Mouse (Mus musculus): ENCODE data around the gene Hpse.
A peak's percentile ranks its signal among the peaks of the same experiment; 100 is the strongest.

Hpse gene

DNA sequence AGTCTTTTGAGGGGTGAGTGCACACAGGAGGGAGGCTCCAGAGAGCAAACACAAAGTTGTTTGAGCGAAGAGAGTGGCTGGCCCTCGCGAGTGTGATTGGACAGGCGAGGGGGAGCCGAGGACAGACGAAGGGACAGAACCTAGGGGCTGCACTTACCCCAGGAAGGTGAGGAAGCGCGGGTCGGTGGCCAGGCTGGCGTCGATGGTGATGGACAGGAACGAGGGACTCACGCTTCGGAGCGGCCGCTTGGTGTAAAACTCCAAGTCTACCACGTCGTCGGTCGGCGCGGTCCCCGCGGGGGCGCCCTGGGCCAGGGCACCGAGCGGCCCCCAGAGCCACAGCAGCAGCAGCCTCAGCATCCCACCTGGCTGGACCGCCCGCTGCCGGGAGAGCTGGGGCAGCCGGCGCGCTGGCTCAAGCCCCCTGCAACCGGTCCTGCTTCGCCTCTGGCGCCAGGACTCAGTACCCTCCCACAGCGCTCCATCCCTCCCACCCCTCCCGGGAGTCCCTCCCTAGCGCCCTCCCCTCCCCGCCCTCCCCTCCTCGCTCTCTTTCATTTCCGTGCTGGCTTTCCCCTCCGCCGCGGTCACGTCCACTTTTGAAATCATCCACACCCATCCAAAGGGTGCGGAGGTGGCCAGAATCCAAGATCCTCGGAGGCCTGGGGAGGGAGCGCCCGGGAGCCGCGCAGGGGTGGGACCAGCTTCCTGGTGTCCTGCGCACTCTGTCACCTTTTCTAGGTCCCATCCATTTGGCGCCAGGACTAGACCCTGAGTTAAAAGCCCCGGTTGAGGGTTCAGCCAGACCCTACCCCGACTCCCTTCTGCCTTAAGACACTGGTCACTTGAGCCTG lies at the start of gene Hpse:
Gene Hpse (minus strand): TSS at position 482 of the 854 bp plus-strand sequence.
- peak; percentile 14 to 21 for DNase-seq (ENCODE audit: low read depth in 2 of 2, low spot score in 2 of 2)

DNA sequence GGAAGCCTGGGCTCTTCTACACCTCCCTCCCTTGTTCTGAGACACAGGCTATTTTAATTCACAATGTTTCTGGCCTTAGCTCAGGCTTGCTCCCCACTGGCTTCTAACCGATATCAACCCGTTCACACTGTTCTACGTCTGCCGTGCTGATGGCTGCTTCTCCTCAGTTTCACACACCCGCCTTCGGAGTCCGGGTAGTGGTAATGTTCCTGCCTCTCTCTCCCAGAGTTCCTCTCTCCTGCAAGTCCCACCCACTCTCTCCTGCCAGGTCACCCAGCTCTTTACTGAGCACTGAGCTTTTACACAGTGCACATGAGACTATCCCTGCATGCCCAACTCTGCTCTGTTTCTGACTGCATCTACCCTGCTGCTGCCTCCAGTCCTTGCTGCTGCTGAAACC lies 46.5 kb upstream of the Hpse start:
- DNase-seq (ENCODE audit: low read depth in 2 of 2, low spot score in 2 of 2): no peak

DNA sequence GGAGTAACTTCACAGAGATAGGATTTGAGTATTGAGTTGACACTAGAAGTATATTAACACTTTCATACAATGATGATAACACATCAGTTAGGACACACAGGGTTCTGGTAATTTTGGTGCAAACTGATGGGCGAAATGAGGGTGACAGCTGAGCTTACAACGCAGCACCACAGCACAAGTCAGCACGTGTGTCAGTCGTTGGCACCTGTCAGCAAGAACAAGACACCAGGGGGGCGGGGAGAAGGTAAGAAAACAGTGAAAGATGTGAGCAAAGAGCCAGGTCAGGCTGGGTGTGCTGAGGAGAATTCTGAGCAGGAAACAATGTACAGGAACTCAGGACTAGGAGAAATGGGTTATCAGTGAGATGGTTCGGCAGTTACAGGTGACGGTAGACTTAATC lies 42.2 kb upstream of the Hpse start:
- no peak for DNase-seq (ENCODE audit: low read depth in 2 of 2, low spot score in 2 of 2)

GRCm38 (mm10) chr5:100760049-100760663 lies 40.6 kb upstream of the Hpse start:
- no peak for DNase-seq (ENCODE audit: low read depth in 2 of 2, low spot score in 2 of 2)

GRCm38 (mm10) chr5:100758121-100758520 lies 38.6 kb upstream of the Hpse start:
- DNase-seq (ENCODE audit: low read depth in 2 of 2, low spot score in 2 of 2): no peak

DNA sequence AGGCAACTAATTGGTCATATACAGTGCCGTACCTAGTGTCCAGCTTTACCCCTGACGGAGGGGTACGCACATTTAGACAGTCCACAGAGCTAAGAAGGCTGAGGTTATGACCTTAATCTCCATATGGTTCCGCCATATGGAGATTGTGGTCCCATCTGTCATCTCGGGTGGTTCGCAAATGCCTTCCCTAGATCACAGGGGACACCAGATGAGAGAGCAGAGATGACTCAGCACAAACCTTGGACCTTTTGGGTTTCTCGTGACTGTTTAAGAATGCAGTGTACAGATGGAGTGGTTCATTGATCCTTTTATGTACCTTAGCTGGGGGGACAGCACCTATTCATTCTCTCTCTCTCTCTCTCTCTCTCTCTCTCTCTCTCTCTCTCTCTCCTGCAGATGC lies 33.9 kb upstream of the Hpse start:
- no peak for DNase-seq (ENCODE audit: low read depth in 2 of 2, low spot score in 2 of 2)

- DNase-seq (ENCODE audit: low read depth in 2 of 2, low spot score in 2 of 2): no peak
Measured at GRCm38 (mm10) chr5:100751655-100752054, 32.1 kb upstream of the Hpse start.

DNA sequence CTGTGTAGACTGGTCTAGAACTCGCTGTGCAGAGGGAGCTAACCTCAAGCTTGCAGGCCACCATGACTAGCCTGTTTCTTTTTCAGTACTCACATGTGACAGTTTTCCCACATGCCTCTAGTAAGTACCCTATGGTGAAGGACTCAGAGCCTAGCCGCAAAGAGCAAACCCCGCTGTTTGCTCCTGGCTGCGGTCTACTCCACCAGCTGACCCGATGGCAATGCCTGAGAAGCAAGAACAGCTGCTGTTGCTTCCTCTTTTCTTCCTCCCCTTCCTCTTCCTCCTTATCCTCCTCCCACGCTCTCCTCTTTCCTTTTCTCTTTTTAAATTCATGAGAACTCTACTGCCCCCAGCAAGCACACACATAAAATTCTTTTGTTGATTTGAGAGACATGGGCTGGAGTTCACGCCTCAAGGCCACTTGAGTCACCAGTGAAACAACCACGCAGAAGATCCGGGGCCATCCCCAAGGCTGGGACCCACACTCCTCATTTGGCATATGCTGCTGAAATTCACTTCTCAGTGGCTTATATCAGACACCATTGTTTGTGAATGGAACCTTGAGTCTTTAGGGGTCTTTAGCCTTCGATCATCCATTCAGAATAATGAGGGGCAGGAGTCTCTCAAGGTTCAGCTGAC lies 31.2 kb upstream of the Hpse start:
- no peak for DNase-seq (ENCODE audit: low read depth in 2 of 2, low spot score in 2 of 2)

DNA sequence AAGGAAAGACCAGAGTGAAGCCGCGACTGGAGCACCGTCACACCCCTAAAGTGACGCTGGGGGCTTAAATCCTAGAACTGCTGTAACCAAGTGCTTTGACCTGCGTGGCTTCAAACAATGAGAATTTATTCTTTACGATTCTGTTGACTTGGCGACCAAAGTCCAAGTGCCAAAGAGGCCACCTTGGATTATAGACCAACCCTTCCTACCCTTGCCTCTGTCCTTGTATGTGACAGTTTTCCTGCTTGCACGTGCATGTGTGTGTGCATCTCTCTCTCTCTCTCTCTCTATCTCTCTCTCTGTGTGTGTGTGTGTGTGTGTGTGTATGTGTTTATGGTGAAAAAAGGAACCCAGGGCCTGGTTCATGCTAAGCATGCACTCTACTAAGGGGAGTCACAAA lies 19.3 kb upstream of the Hpse start:
- no peak for DNase-seq (ENCODE audit: low read depth in 2 of 2, low spot score in 2 of 2)

GRCm38 (mm10) chr5:100736919-100737318 lies 17.4 kb upstream of the Hpse start:
- no peak for DNase-seq (ENCODE audit: low read depth in 2 of 2, low spot score in 2 of 2)

- DNase-seq (ENCODE audit: low read depth in 2 of 2, low spot score in 2 of 2): no peak
Measured at GRCm38 (mm10) chr5:100734535-100734934, 15.0 kb upstream of the Hpse start.

DNA sequence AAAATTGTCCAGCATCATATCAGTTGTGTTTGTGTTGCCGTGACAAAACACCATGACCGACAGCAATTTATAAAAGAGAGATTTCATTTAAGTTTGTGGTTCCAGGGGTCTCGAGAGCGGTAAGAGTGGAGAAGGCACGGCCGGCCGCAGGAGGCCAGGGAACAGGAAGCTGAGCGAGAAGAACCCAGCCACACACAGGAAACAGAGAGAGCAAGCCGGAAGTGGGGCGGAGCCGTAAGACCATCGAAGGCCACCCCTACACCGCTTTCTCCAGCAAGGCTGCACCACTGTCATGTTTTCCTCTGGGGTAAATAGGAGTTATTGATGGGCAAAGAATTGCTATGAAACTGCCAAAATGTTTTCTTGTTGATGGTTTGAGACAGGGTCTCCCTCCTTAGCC lies 9.2 kb upstream of the Hpse start:
- peak; percentile 45 to 46 for DNase-seq (ENCODE audit: low read depth in 2 of 2, low spot score in 2 of 2)

- DNase-seq (ENCODE audit: low read depth in 2 of 2, low spot score in 2 of 2): no peak
Measured at GRCm38 (mm10) chr5:100726001-100726400, 6.5 kb upstream of the Hpse start.

GRCm38 (mm10) chr5:100716762-100717161 lies 2.8 kb downstream of the Hpse start:
- DNase-seq (ENCODE audit: low read depth in 2 of 2, low spot score in 2 of 2): no peak

GRCm38 (mm10) chr5:100711219-100711618 lies 8.3 kb downstream of the Hpse start:
- no peak for DNase-seq (ENCODE audit: low read depth in 2 of 2, low spot score in 2 of 2)

DNA sequence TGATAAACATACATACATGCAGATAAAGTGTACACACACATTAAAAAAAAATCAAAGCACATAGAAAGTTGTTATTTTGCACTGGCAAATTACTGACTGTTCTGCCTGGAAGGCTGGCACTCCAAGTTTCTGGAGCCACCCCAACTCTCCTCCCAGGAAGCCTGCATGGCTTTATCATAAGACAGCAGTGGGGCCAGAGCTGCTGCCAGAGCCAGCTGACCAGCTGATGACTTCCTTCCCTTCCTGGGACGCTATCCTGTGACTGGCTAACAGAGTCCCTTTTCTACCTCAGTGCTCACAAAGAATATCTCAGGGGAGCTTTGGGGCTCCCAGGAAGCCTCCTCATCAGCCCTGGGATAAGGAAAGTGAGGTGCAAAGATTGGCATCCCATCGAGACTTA lies 9.5 kb downstream of the Hpse start:
- no peak for DNase-seq (ENCODE audit: low read depth in 2 of 2, low spot score in 2 of 2)

DNA sequence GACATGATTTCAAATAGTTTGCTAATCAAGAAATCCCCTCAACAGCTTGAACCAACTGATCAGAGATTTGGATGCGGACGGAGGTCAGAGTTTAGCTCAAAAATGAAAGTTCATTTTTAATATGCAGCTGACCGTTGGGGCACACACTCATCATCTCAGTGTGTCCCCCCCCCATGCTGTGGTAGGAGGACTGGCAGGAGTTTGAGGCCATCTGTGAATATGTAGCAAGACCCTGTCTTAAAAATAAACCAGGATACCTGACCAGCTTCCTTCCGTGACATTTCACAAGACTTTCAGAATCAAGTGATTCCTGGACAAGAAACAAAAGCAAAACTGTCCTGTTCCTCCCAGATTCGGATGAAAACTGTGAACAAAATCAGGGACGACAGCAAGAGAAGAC lies 10.5 kb downstream of the Hpse start:
- DNase-seq (ENCODE audit: low read depth in 2 of 2, low spot score in 2 of 2): no peak

DNA sequence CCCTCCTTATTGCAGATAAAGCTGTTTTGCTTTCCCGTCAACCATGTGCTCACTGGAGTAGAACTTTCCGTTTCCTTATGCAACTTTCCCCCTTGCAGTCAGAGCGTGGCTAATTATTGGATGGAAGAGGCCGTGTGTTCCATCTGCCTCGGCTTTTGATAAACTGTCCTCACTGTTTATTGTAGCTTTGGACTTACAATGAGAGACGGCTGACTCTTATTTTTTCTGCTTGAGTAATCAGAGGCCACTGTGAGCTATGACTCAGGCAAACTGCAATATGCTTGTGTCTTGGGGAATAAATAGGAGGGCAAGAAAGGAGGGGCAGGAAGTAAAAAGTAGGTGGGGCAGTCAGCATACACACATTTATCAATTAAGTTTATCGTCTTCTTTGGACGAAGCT lies 12.8 kb downstream of the Hpse start:
- DNase-seq (ENCODE audit: low read depth in 2 of 2, low spot score in 2 of 2): no peak

GRCm38 (mm10) chr5:100704272-100704671 lies 15.2 kb downstream of the Hpse start:
- DNase-seq (ENCODE audit: low read depth in 2 of 2, low spot score in 2 of 2): no peak

DNA sequence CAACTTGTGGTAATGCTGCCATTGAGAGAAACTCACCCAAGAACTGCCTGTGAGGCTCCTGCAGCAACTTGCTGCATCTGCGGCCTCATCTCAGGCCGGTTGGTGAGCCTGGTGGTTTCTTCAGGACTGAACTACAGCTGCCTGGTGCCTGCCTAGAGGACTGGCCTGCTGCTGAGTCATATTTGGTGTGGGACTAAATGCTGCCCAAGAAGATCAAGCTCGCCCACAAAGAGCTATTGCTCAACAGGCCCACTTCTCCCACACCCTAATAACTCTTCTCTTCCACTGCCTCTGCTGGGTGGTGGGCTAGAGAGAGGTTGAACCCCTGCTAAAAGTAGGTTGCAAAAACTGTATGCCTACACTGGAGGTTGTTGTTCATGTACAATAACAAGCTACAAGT lies 17.2 kb downstream of the Hpse start:
- DNase-seq (ENCODE audit: low read depth in 2 of 2, low spot score in 2 of 2): no peak

- no peak for DNase-seq (ENCODE audit: low read depth in 2 of 2, low spot score in 2 of 2)
Measured at GRCm38 (mm10) chr5:100700861-100701620, 18.5 kb downstream of the Hpse start.

DNA sequence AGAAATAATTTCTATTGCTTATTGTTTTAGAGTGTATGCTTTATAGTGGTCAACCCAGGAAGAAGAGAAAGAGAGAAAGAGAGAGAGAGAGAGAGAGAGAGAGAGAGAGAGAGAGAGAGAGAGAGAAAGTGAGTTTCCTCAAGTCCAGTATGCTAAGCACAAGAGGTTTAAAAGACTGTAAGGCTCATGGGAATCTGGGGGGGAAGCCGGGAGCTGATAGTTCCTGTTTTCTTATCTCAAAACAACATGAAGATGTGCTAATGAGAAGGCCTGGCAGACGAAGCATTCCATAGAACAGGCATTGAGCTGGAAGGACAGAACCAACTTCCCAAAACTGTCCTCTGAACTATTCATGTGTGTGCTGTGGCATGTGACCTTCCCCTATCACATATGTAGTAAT lies 21.6 kb downstream of the Hpse start:
- no peak for DNase-seq (ENCODE audit: low read depth in 2 of 2, low spot score in 2 of 2)

Data from CD8-positive naive resting alpha-beta T cell, adult 2 months (primary cell).